Mouse (Mus musculus) heart, adult 8-10 months (tissue): ENCODE data around the gene Skp2. TPM values are rescaled to one million over a fixed set of nuclear protein-coding genes. Genes with fewer than 3 reads are reported as not detected.

ENCODE experiments used
- DNase-seq: peaks from one replicate; pipeline ENCODE4 v3.0.0; 2022; ENCODE audit warnings: low spot score
- total RNA-seq, 4 experiments: library from RNA; stranded (reverse); gene quantifications; 2 replicates each; pipeline ENCODE4 v1.2.4; 2022

Skp2 gene
- total RNA-seq, 4 experiments from 2014 or later = 0.28 to 0.55 (median 0.40) TPM

DNA sequence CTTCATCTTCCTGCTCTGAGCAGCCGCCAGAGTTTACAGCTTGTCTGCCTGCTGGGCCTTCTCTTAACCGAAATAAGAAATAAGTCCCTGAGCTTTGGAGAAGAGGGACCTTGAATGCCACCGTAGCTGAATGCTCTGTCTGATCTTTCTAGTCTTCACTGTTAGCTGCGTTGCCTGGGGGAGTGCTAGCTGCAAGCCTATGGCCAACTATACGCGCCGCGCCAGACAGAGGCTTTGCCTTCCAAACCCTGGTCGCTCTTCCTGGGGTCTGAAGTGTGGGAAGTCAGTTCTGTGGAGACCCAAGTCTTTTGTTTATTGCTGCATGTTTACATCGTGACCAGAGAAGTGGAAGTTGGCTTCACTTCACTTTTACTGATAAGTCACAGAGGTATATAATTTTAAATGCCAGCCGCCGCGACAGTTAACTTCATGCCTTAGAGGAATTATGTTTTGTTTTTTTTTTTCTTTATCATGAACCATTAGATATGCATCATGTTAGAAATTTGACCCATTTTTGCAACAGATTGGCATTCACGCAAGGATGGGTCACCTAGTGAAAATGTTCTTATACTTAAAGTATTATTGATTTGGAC, 79.5 kb downstream of the Skp2 start:
- DNase-seq = no peak

DNA sequence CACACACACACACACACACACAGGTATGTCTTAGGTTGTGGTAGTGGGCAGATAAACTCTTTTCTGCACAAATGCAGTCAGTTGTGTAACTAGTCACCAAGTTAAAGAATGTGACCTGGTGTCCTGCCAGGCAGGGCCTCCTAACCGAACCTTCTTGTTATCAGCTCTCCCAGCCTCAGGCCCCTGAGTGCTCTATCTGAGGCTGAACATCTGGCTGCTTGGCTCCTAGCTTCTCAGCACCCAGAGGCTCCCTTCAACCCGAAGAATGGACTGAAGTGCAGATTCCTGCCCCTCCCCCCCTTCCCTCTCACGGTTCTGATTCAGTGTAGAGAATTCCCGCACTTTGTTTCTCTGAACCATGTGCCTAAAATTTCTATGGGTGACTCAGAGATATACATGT, 80.6 kb downstream of the Skp2 start:
- no peak for DNase-seq

DNA sequence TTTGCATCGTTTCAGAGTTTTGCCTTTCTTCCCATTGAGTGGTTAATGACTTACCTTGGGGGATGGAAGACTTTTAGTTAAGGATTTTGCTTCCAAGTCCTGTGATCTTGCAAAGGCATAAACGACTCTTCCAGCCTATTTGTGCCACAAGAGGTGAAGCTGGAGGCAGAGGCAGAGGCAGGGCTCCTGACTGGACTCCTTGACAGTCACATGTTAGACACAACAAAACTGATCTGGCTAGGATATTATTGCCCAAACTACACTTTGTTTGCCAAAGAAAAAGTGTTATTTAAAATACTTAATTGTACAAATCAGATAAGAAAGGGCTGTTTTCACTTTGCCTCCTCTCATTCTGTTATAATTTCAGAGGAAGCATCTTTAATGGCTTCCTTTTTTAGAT, 81.1 kb downstream of the Skp2 start:
- DNase-seq = no peak

DNA sequence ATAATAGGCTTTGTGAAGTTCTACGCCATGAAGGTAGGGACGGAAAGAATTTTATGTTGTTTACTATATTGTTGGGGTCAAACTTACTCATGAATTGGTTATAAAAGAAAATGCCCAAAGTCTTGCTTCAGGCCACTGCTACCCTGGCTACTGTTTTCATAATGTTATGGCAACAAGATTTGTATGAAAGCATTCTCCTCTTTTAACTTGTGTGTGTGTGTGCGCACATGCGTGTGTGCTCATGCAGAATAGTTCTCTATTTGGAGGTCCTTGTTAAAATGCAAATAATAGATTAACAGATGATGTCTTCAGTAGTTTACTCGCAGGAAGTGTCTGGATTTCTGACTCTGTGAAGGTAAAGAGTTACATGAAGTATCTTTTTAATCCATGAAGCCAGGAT, 81.5 kb downstream of the Skp2 start:
- DNase-seq = no peak

DNA sequence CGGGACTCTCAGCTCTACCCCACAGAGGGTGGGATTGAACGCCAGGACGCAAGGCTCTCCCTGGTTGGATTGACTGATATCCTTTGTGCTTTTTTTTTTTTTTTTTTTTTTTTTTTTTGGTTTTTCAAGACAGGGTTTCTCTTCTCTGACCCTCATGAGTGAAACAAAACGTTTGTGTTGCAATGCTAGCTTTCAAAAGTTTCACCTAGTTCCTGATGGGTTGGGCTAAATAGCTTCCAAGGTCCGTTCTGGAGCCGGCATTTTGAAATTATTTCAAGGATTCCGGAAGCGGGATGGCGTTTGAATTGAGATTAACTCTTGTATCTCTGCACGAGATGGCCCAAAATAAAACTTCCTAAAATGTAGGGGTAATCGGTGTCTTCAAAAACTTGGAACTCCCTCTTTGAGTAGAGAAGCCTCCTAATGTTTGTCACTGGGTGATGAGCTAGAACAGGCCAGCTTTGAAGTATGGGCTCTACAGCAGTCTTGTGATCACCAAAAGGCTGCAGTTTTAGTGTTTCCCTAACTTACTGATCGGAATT, 82.1 kb downstream of the Skp2 start:
- no peak for DNase-seq

DNA sequence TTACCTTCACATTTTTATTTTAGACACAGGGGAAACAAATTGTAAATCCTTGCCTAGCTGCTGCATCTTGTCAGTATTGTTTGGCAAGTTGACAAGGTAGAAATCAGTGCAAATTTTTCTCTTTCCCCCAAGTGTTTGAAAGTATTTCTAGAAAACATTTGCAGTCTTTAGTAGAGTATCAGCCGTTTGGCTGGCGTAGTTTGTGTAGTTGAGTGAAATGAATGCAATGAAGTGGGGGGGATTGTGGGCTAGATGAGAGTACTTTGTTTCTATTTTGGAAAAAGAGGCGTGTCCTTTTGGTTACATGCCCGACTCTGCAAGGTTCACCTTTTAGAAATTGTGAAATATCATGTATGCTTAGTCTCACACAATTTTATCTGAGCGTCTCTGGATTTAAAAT, 82.6 kb downstream of the Skp2 start:
- peak; percentile 44 for DNase-seq

DNA sequence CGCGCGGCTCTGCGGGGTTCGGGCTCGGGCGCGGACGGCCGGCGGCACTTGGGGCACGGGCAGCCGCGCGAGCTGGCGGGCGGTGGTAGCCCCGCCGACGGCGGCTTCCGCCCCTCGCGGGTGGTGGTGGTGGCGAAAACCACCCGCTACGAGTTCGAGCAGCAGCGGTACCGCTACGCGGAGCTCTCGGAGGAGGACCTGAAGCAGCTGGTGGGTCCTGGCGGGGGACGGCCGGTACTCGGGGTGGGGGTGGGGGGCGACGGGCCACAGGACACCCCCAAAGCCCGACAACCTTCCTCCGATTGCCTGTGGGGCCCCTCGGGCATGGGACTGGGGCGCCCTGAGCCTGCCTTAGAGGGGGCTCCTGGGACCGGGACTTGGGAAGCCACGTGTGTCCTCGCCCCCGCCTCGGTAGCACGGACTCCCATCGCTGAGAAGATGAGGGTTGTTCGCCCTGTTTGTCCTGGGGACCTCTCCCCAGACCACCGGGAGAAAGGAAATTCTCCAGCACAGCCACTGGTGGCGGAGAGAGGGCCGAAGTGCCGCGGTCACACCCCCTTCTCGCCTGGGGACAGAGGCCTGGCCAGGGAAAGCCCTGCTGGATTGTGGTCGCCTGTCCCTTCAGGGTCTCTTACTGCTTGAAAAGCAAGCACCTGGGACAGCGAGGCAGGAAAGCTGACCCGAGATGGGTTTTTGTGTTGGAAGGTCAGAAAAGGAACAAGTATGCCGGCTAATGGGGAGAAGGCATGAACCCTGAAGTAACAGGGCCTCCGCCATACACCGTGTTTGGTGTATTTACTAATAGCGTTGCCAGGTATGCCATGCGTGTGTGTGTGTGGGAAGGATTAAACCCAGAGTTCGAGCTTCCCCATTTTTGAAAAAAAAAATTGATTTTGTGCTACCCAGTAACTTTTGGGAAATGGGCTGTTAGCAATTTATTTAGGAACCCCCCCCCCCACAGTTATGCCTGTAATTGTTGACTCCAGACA, 83.4 kb downstream of the Skp2 start:
- peak; percentile 35 for DNase-seq

DNA sequence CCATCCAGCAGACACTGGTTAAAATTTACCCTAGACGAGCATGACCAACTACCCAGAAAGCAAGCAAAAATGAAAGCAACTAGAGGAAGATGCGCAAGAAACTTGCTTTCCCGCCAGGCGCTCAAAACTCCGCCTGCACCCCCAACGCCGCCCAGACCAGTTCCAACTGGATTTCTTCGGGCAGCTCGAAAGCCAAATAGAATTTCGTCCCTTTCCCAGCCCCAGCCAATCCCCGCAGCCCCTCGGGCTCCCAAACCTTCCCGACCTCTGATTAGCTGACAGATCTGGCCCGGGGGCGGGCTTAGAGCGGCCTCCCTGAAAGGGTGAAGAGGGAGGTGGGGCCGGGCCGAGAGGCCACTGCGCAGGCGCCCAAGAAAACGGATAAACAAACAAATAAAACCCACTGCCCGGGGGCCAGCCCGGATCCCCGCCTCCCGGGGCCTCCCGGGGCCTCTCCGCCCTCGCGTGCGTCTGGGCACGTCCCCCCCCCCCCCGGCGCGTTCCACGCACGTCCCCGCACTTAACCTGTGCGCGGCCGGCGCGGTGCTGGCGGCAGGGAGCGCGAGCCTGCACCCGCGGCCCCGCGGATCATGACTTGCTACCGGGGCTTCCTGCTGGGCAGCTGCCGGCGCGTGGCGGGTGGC, 84.2 kb downstream of the Skp2 start, which contains the start of gene Nadk2:
Nadk2 (plus strand) TSS at position 349 of the 644 bp plus-strand sequence.
- peak; percentile 99 for DNase-seq

DNA sequence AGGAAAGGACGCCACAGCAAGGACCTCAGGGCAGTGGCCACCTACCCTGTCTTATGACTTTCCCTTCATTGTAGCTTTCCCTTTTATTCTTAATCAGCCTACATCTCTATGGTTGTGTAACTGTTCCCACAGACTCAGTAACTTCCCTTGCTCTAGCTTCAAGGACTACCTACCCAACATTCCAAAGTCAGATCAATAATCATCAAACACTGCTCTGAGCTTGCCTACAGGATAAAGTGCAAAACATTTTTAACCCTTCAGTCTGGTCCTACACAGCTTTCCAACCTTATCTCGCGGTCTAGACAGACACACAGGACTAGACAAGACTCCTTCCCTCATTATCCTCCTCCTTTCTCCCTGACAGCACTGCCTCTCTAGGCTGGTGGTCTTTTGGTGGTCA, 84.9 kb downstream of the Skp2 start:
- no peak for DNase-seq

DNA sequence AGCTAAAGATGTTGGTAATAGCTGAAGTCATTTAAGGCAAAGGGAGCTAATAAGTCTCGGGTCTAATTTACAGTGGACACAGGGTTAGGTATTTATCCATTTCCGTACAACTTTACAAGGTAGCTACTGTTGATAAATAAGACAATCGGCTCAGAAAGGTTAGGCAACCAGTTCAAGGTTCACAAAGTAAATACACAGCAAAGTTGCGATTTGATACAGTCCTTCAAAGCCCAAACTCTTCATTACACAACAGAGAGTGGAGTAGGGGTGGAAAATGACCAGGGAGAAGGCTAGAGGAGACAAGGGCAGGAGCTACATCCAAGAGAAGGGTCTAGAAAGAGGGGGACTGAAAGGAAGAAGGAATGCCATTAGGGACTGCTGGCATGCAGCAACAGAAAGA, 86.3 kb downstream of the Skp2 start:
- no peak for DNase-seq

Other genes with a start within 250 kb of the Skp2 start
- gene Ranbp3l, start 187.5 kb downstream of the Skp2 start, total RNA-seq = not detected
- gene Nadk2, start 84.2 kb downstream of the Skp2 start, total RNA-seq = 10 to 100 TPM; 71.5 to 94.8 (median 72.6) TPM
- 10 to 100 TPM; 12.8 to 14.6 (median 13.6) TPM for gene Lmbrd2, start 14.9 kb downstream of the Skp2 start, total RNA-seq
- gene Ugt3a1, start 121.5 kb upstream of the Skp2 start, total RNA-seq = not detected
- not detected for gene Ugt3a2, start 180.1 kb upstream of the Skp2 start, total RNA-seq